Mouse (Mus musculus) limb, embryonic 14.5 days (tissue): ENCODE results near the gene Lrrc26. TPM values are rescaled to one million over a fixed set of nuclear protein-coding genes. Genes with fewer than 3 reads are reported as not detected.

Source experiments
- ATAC-seq: fragments of 200-750 bp; cut with Nextera tagmentation; 2 replicates; pipeline ENCODE4 v1.8.0; 2017; ENCODE audit warnings: low read depth, moderate number of reproducible peaks, moderate TSS enrichment; ENCODE audit not compliant: low FRiP score
- DNase-seq: peaks from one replicate; pipeline ENCODE4 v3.0.0-alpha.2; 2015; ENCODE audit warnings: low spot score
- H3K27ac ChIP-seq: fragments of 300-500 bp; sonication (generic); replicated peaks from 2 replicates; pipeline ENCODE4 v1.5.1; 2014; ENCODE audit warnings: low read depth, mild to moderate bottlenecking, low read length, moderate library complexity, mixed read lengths
- H3K27me3 ChIP-seq: fragments of 300-500 bp; sonication (generic); 2 replicates; pipeline ENCODE4 v1.6.1; 2014; ENCODE audit warnings: low read length, mixed read lengths; ENCODE audit not compliant: control insufficient read depth, insufficient read depth
- H3K36me3 ChIP-seq: fragments of 300-500 bp; sonication (generic); 2 replicates; pipeline ENCODE4 v1.6.1; 2014; ENCODE audit warnings: mild to moderate bottlenecking, low read length, moderate library complexity, mixed read lengths; ENCODE audit not compliant: control insufficient read depth, insufficient read depth
- H3K4me1 ChIP-seq: fragments of 300-500 bp; sonication (generic); 2 replicates; pipeline ENCODE4 v1.6.1; 2014; ENCODE audit warnings: antibody characterized with exemption, low read length, mixed read lengths; ENCODE audit not compliant: control insufficient read depth, insufficient read depth
- H3K4me2 ChIP-seq: fragments of 300-500 bp; sonication (generic); replicated peaks from 2 replicates; pipeline ENCODE4 v1.6.1; 2014; ENCODE audit warnings: low read depth, mild to moderate bottlenecking, low read length, moderate library complexity; ENCODE audit not compliant: severe bottlenecking
- H3K4me3 ChIP-seq: fragments of 300-500 bp; sonication (generic); replicated peaks from 2 replicates; pipeline ENCODE4 v1.5.1; 2014; ENCODE audit warnings: low read length
- H3K9ac ChIP-seq: fragments of 300-500 bp; sonication (generic); 2 replicates; pipeline ENCODE4 v1.6.1; 2014; ENCODE audit warnings: mild to moderate bottlenecking, low read depth, low read length, moderate library complexity; ENCODE audit not compliant: severe bottlenecking
- H3K9me3 ChIP-seq: fragments of 300-500 bp; sonication (generic); 2 replicates; pipeline ENCODE4 v1.6.1; 2016; ENCODE audit warnings: low read length; ENCODE audit not compliant: control insufficient read depth
- POLR2A ChIP-seq: fragments of 200-500 bp; IDR thresholded peaks from 2 replicates; pipeline ENCODE4 v1.8.0; 2012; ENCODE audit warnings: inconsistent platforms, mild to moderate bottlenecking, moderate library complexity, borderline replicate concordance; ENCODE audit not compliant: insufficient read depth, insufficient read length; ENCODE audit errors: extremely low read depth
- WGBS: fragments of 180-500 bp; shearing (Covaris S2); extraction: QIAGEN DNeasy Blood & Tissue Kit; methylation state at CpG from one replicate; pipeline ENCODE4 v1.1.7; 2014; 5-methylcytosine and 5-hydroxymethylcytosine counted together
- polyA plus RNA-seq, 2 experiments: library from polyadenylated mRNA; depleted of rRNA in 1 of 2; stranded (reverse) in 1 of 2; unstranded in 1 of 2; fragments of >200 nt; fragmentation: Nextera tagmentation in 1 of 2; extraction: Ambion mirVana in 1 of 2; gene quantifications; 2 replicates each; pipeline versions ENCODE4 v1.2.1 to v1.2.3; 2012 to 2014

Lrrc26 gene
- polyA plus RNA-seq, 2 experiments: 0.15 TPM; not detected in 1

DNA sequence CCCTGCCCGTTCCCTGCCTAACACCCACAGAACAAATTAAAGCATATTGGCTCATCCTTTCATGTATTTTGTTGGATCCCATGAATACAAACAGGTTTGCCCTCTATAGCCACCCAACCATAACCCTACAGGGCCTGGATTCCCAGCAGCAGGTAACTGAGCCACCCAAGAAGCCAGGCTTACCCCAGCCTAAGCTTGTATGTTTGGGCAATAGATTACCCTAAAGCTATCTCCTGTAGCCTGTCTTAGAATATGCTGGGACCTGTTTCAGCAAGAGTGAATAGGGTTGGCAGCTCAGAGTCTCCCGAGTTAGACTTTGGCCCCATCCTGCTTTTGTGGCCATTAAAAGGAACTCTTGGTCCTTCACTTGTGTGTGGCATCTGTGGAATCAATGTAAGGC is 4.2 kb upstream of the Lrrc26 start:
- H3K36me3 ChIP-seq: peaks cover 54% of the 10 kb centered on the region
- DNase-seq (no peak), ATAC-seq (no peak)
- no peak overlapping the region for H3K9ac ChIP-seq
- no peaks in the 10 kb centered on the region for H3K9me3 ChIP-seq
- TF ChIP-seq POLR2A: no peak
- no peak overlapping the region for H3K4me2 ChIP-seq
- WGBS: 80% methylated on average over 2 of the region's 2 CpGs
- H3K27me3 ChIP-seq: peaks cover 29% of the 10 kb centered on the region
- H3K27ac ChIP-seq: no peak overlapping the region
- H3K4me3 ChIP-seq: no peak overlapping the region
- no peaks in the 10 kb centered on the region for H3K4me1 ChIP-seq

DNA sequence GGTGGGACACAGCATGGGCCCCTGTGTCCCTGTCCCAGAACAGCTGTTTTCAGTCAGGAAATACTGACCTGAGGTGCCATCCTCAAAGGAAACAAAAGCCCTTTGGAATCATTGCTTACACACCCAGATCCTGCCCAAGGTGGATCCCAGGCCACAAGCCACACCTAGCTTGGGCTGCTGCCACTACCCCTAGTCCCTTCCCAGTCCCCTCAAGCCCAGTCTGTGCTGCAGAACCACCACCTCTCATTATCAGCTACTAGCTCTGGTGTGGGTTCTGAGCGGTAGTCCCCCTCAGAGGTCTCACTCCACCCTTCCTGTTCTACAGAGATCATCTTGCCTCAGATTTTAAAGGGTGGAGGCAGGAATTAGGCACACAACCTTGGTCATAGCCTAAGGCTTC is 3.4 kb upstream of the Lrrc26 start:
- Histone ChIP-seq H3K4me1 (no peaks in the 10 kb centered on the region), H3K27ac (no peak overlapping the region), H3K36me3 (peaks cover 47% of the 10 kb centered on the region), H3K27me3 (peaks cover 37% of the 10 kb centered on the region), H3K9me3 (no peaks in the 10 kb centered on the region), H3K4me2 (no peak overlapping the region), H3K9ac (no peak overlapping the region), H3K4me3 (no peak overlapping the region)
- no peak for TF ChIP-seq POLR2A
- DNase-seq (no peak), ATAC-seq (no peak)
- WGBS: 64% methylated on average over 1 of the region's 1 CpGs

DNA sequence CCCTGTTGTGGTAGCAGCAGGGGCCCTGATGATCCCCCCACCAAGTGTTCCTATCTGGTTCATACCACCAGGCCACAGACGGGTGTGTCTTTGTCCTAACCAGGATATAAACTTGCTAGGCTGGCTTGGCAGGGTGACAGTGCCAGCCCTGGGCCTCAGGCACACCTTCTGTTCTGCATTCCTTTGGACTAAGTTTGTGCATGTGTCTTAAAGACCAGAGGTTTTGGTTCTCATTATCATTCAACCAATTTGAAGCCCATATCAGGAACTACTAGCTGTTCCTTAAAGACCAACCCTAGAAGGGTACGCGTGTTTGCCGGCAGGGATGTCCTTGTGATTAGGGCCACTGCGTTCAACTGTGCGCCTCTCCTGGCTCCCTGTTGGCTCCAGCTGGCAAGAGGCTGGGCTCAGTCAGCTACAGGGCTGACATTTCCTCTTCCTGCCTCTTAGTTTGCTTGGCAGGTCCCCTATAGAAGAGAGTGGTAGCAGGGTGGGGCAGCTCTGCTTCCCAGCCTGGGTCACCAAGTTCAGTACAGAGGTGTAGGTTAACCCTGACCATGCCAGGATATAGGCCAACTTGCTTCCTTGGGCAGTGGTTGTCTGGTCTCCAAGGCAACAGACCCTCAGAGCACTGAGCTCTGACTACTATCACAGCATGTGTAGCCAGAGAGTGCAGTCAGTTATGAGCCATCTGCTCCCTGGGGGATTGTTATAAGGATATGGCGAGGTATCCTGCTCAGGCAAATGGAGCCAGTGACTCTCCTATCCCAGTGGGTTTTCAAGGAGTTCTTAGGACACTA is 2.7 kb upstream of the Lrrc26 start:
- H3K27ac ChIP-seq: no peak overlapping the region
- no peak for ATAC-seq
- H3K27me3 ChIP-seq: peaks cover 44% of the 10 kb centered on the region

GRCm38 (mm10) chr2:25287927-25288649 is 1.6 kb upstream of the Lrrc26 start, which contains the start of gene Tmem210:
TSS of gene Tmem210 (plus strand) at chr2:25288145.
- Histone ChIP-seq H3K27ac (no peak within 1 kb of the TSS), H3K36me3 (peaks cover 31% of the 10 kb centered on the region), H3K27me3 (peaks cover 55% of the 10 kb centered on the region), H3K4me3 (no peak within 1 kb of the TSS), H3K4me1 (peaks cover 3% of the 10 kb centered on the region; the same call in 1 of the 2 replicates), H3K4me2 (no peak within 1 kb of the TSS), H3K9ac (no peak within 1 kb of the TSS), H3K9me3 (no peaks in the 10 kb centered on the region)
- DNase-seq (no peak), ATAC-seq (no peak)
- 82% methylated on average over 6 of the region's 6 CpGs for WGBS
- no peak for TF ChIP-seq POLR2A

More for the DNA sequence above, 2.7 kb upstream of the Lrrc26 start:
- H3K4me1 ChIP-seq: no peaks in the 10 kb centered on the region
- H3K9ac ChIP-seq: no peak overlapping the region
- no peak overlapping the region for H3K4me3 ChIP-seq
- no peak for TF ChIP-seq POLR2A
- DNase-seq: peak; percentile 36
- WGBS: 54% methylated on average over 7 of the region's 7 CpGs
- H3K36me3 ChIP-seq: peaks cover 42% of the 10 kb centered on the region
- H3K9me3 ChIP-seq: no peaks in the 10 kb centered on the region
- H3K4me2 ChIP-seq: no peak overlapping the region

DNA sequence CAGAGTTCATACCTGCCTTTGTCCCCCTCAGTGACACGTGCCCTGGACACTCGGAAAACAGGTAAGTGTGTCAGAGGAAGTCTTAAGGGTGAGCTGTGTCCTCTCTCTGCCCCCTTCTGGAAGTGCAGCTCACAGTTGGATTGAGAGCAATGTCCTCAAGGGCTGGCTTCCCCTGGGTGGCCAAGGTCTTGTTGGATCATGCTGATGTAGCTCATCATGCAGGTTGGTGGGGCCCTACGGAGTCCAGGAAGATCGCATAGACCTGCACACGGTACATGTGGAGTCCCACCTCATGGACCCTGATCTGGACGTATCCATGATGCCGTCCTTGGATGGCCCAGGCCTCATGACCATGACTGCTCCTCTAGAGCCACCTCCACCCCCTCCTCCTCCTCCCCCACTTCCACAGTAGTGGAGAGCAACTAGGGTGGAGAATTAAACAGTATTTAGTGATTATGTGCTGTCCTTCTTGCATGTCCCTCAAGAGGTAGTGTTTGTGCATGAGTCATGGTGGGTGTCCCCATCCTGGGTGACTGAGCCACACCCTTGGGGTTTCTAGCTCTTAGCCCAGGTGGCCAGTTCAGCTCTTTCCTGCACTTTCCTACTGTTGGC is 875 bp upstream of the Lrrc26 start:
- 78% methylated on average over 7 of the region's 7 CpGs for WGBS
- Histone ChIP-seq H3K4me1 (peaks cover 3% of the 10 kb centered on the region; the same call in 1 of the 2 replicates), H3K27ac (no peak overlapping the region), H3K4me3 (no peak overlapping the region), H3K9ac (no peak overlapping the region), H3K4me2 (no peak overlapping the region), H3K9me3 (no peaks in the 10 kb centered on the region), H3K36me3 (peaks cover 24% of the 10 kb centered on the region), H3K27me3 (peaks cover 58% of the 10 kb centered on the region)
- ATAC-seq (no peak), DNase-seq (no peak)
- no peak for TF ChIP-seq POLR2A
